Mouse (Mus musculus) embryo, embryonic 11 days (tissue): ENCODE measurements at regions not wholly inside any gene's neighbourhood (a gene's known extent, or its start where the extent isn't known, plus 50 kb on each side); places are given as distances from the start of the nearest gene placed in this dataset.

ENCODE experiments used
- DNase-seq: peaks from one replicate; pipeline ENCODE4 v3.0.0-alpha.2; 2015

GRCm38 (mm10) chr3:103464729-103465128 is 110.3 kb upstream of the Syt6 start:
- no peak for DNase-seq

- DNase-seq: no peak
Observed at GRCm38 (mm10) chr3:103465132-103465690, 109.8 kb upstream of the Syt6 start.

- DNase-seq: no peak
Observed at GRCm38 (mm10) chr3:103465948-103466347, 109.1 kb upstream of the Syt6 start.

- DNase-seq: no peak
Observed at GRCm38 (mm10) chr3:103470586-103471400, 104.2 kb upstream of the Syt6 start.

GRCm38 (mm10) chr3:103472598-103472997 is 102.4 kb upstream of the Syt6 start:
- no peak for DNase-seq

GRCm38 (mm10) chr3:103473336-103473735 is 101.7 kb upstream of the Syt6 start:
- no peak for DNase-seq

GRCm38 (mm10) chr3:103479845-103480543 is 95.0 kb upstream of the Syt6 start:
- no peak for DNase-seq

GRCm38 (mm10) chr3:103480676-103481075 is 94.4 kb upstream of the Syt6 start:
- DNase-seq: no peak

- no peak for DNase-seq
Observed at GRCm38 (mm10) chr3:103483316-103483715, 91.7 kb upstream of the Syt6 start.

GRCm38 (mm10) chr3:103483762-103484161 is 91.3 kb upstream of the Syt6 start:
- DNase-seq: no peak

GRCm38 (mm10) chr3:103489786-103490185 is 85.2 kb upstream of the Syt6 start:
- DNase-seq: no peak

- no peak for DNase-seq
Observed at GRCm38 (mm10) chr3:103490966-103491365, 84.1 kb upstream of the Syt6 start.

GRCm38 (mm10) chr3:103492211-103492610 is 82.8 kb upstream of the Syt6 start:
- DNase-seq: no peak

- DNase-seq: no peak
Observed at GRCm38 (mm10) chr3:103493623-103494022, 81.4 kb upstream of the Syt6 start.

- no peak for DNase-seq
Observed at GRCm38 (mm10) chr3:103494043-103494442, 81.0 kb upstream of the Syt6 start.

GRCm38 (mm10) chr3:103496083-103496482 is 78.9 kb upstream of the Syt6 start:
- DNase-seq: no peak

- DNase-seq: no peak
Observed at GRCm38 (mm10) chr3:103496683-103497082, 78.3 kb upstream of the Syt6 start.

- DNase-seq: no peak
Observed at GRCm38 (mm10) chr3:103497696-103498095, 77.3 kb upstream of the Syt6 start.

- no peak for DNase-seq
Observed at GRCm38 (mm10) chr3:103498458-103498857, 76.6 kb upstream of the Syt6 start.

- no peak for DNase-seq
Observed at GRCm38 (mm10) chr3:103499801-103500200, 75.2 kb upstream of the Syt6 start.

- DNase-seq: no peak
Observed at GRCm38 (mm10) chr3:103500366-103500765, 74.7 kb upstream of the Syt6 start.

- no peak for DNase-seq
Observed at GRCm38 (mm10) chr3:103504160-103504559, 70.9 kb upstream of the Syt6 start.

- no peak for DNase-seq
Observed at GRCm38 (mm10) chr3:103513411-103513810, 61.6 kb upstream of the Syt6 start.

GRCm38 (mm10) chr3:103514061-103514460 is 61.0 kb upstream of the Syt6 start:
- DNase-seq: no peak
